Mouse (Mus musculus) c-Kit-positive CD71-negative TER-119-negative erythroid progenitor cells, embryonic 14.5 days (primary cell): ENCODE results near the gene Bcar3.

Experiments
- DNase-seq: peaks from one replicate; pipeline ENCODE4 v3.0.0-alpha.2; 2013; ENCODE audit warnings: low read depth

Gene Bcar3

GRCm38 (mm10) chr3:122483066-122483782 lies 189.3 kb downstream of the Bcar3 start:
- DNase-seq = no peak

GRCm38 (mm10) chr3:122483783-122484130 lies 189.8 kb downstream of the Bcar3 start:
- DNase-seq = no peak

GRCm38 (mm10) chr3:122484301-122484700 lies 190.4 kb downstream of the Bcar3 start:
- DNase-seq = no peak

GRCm38 (mm10) chr3:122485699-122486098 lies 191.8 kb downstream of the Bcar3 start:
- no peak for DNase-seq

GRCm38 (mm10) chr3:122486193-122486592 lies 192.3 kb downstream of the Bcar3 start:
- DNase-seq = no peak

GRCm38 (mm10) chr3:122488051-122488754 lies 194.3 kb downstream of the Bcar3 start:
- no peak for DNase-seq

GRCm38 (mm10) chr3:122490574-122490973 lies 196.6 kb downstream of the Bcar3 start:
- DNase-seq = no peak

GRCm38 (mm10) chr3:122492006-122492405 lies 198.1 kb downstream of the Bcar3 start:
- DNase-seq = no peak

- no peak for DNase-seq
Observed at GRCm38 (mm10) chr3:122492872-122493615, 199.1 kb downstream of the Bcar3 start.

- no peak for DNase-seq
Observed at GRCm38 (mm10) chr3:122494764-122495163, 200.8 kb downstream of the Bcar3 start.

GRCm38 (mm10) chr3:122497871-122498270 lies 203.9 kb downstream of the Bcar3 start:
- DNase-seq = no peak

- DNase-seq = no peak
Observed at GRCm38 (mm10) chr3:122498528-122498927, 204.6 kb downstream of the Bcar3 start.

- DNase-seq = no peak
Observed at GRCm38 (mm10) chr3:122499647-122500046, 205.7 kb downstream of the Bcar3 start.

GRCm38 (mm10) chr3:122500929-122501328 lies 207.0 kb downstream of the Bcar3 start:
- DNase-seq = no peak

GRCm38 (mm10) chr3:122506343-122506916 lies 212.5 kb downstream of the Bcar3 start:
- no peak for DNase-seq

- DNase-seq = no peak
Observed at GRCm38 (mm10) chr3:122507826-122508225, 213.9 kb downstream of the Bcar3 start.

- DNase-seq = peak; percentile 35
Observed at GRCm38 (mm10) chr3:122509084-122509483, 215.1 kb downstream of the Bcar3 start.

GRCm38 (mm10) chr3:122509534-122510239 lies 215.8 kb downstream of the Bcar3 start:
- no peak for DNase-seq

- DNase-seq = no peak
Observed at GRCm38 (mm10) chr3:122510240-122510750, 216.4 kb downstream of the Bcar3 start.

GRCm38 (mm10) chr3:122510932-122511331 lies 217.0 kb downstream of the Bcar3 start:
- DNase-seq = no peak

GRCm38 (mm10) chr3:122511721-122512619 lies 218.0 kb downstream of the Bcar3 start:
- no peak for DNase-seq
